Mouse (Mus musculus) hindbrain, embryonic 11.5 days (tissue): ENCODE results near the gene Plppr1. TPM values are rescaled to one million over a fixed set of nuclear protein-coding genes. Genes with fewer than 3 reads are reported as not detected.

Source experiments
- ATAC-seq: fragments of 200-750 bp; cut with Nextera tagmentation; 2 replicates; pipeline ENCODE4 v1.8.0; 2017; ENCODE audit warnings: mild to moderate bottlenecking, moderate TSS enrichment, moderate library complexity; ENCODE audit not compliant: low FRiP score
- DNase-seq: peaks from one replicate; pipeline ENCODE4 v3.0.0-alpha.2; 2015; ENCODE audit warnings: low spot score
- H3K27ac ChIP-seq: fragments of 300-500 bp; sonication (generic); 2 replicates; pipeline ENCODE4 v1.5.1; 2014; ENCODE audit warnings: mild to moderate bottlenecking, low read depth, low read length
- H3K27me3 ChIP-seq: fragments of 300-500 bp; sonication (generic); 2 replicates; pipeline ENCODE4 v1.6.1; 2014; ENCODE audit warnings: mild to moderate bottlenecking, low read length, moderate library complexity, mixed read lengths; ENCODE audit not compliant: control insufficient read depth, insufficient read depth
- H3K36me3 ChIP-seq: fragments of 300-500 bp; sonication (generic); 2 replicates; pipeline ENCODE4 v1.6.1; 2014; ENCODE audit warnings: mild to moderate bottlenecking, low read length, moderate library complexity, mixed read lengths; ENCODE audit not compliant: control insufficient read depth, insufficient read depth
- H3K4me1 ChIP-seq: fragments of 300-500 bp; sonication (generic); replicated peaks from 2 replicates; pipeline ENCODE4 v1.6.1; 2014; ENCODE audit warnings: low read length, mixed read lengths; ENCODE audit not compliant: control insufficient read depth, insufficient read depth
- H3K4me2 ChIP-seq: fragments of 300-500 bp; sonication (generic); replicated peaks from 2 replicates; pipeline ENCODE4 v1.6.1; 2014; ENCODE audit warnings: mild to moderate bottlenecking, low read depth, low read length
- H3K4me3 ChIP-seq: fragments of 300-500 bp; sonication (generic); 2 replicates; pipeline ENCODE4 v1.5.1; 2014; ENCODE audit warnings: low read depth, low read length
- H3K9ac ChIP-seq: fragments of 300-500 bp; sonication (generic); 2 replicates; pipeline ENCODE4 v1.6.1; 2014; ENCODE audit warnings: low read depth, low read length
- H3K9me3 ChIP-seq: fragments of 300-500 bp; sonication (generic); 2 replicates; pipeline ENCODE4 v1.6.1; 2016; ENCODE audit warnings: low read length; ENCODE audit not compliant: control insufficient read depth
- WGBS: fragments of 180-500 bp; shearing (Covaris S2); extraction: QIAGEN DNeasy Blood & Tissue Kit; methylation state at CpG from one replicate; pipeline ENCODE4 v1.1.7; 2014; 5-methylcytosine and 5-hydroxymethylcytosine counted together
- polyA plus RNA-seq: library from polyadenylated mRNA; unstranded; fragments of >200 nt; fragmentation: Nextera tagmentation; extraction: Ambion mirVana; gene quantifications from 2 replicates; pipeline ENCODE4 v1.2.1, GENCODE M21; 2014

The Plppr1 gene
- polyA plus RNA-seq, 1 experiment from 2014 or later = 19.2 TPM

- no peaks in the 10 kb centered on the region for H3K4me1 ChIP-seq
- no peak overlapping the region for H3K9ac ChIP-seq
- no peak for ATAC-seq
- no peaks in the 10 kb centered on the region for H3K36me3 ChIP-seq
- H3K4me3 ChIP-seq = no peak overlapping the region
- WGBS = 83% methylated on average over 1 of the region's 1 CpGs
- H3K27me3 ChIP-seq = no peaks in the 10 kb centered on the region
- H3K9me3 ChIP-seq = no peaks in the 10 kb centered on the region
- no peak overlapping the region for H3K27ac ChIP-seq
- no peak for DNase-seq
- no peak overlapping the region for H3K4me2 ChIP-seq
Observed at GRCm38 (mm10) chr4:49225021-49225420, 165.9 kb downstream of the Plppr1 start.

DNA sequence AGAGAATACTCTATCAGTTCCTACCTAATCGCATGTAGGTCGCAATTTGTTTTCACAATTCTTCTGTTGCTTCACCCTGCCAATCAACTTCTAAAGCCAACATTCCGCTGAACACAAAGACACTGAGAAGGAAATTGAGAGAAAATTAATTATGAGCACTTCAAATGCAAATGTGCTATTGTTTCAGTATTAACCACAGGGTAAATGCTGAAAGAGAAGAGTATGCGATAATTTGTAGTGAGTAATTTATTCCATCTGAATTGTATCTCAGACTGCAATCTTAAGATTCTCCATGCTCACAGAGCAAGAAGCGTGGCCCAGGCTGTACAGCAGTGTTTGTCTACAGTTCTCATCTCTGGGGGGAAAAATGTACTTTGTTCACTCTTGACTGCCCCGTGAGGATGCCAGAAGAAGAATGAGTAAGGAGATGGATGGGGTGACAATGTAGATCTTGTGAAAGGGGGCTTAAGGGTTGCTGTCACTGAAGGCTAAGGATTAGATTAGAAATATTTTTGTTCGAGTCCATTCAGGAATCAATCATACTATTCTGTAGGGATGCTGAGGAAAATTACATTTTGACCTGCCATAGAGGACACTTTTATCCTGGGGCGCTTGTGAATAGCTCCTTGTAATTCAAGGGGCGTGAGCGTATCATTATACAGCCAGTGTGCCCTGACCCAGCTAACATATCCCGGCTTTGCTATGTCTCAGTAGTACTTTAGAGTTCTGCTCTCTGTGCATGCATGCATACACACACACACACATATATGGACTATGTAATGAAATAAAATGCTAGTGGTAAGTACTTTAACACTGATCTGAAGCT, 173.3 kb downstream of the Plppr1 start:
- no peak overlapping the region for H3K27ac ChIP-seq
- peak; percentile 83 for ATAC-seq

DNA sequence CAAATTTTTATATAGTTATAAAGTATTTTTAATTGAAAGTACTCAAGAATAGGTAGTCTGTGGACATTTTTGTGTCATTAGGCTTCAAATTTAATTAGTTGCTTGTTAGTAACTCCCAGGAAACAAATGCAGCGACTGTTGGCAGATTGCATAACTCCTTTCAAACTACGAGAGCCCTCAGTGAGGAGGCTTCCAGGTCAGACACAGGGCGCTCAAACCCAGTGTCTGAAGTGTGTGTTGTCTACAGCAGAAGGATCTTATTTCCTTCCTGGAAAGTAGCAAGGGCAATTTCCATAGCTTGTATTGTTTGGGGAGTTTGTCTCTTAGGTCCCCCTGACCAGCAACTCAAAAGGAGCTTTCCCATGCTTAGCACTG, 173.9 kb downstream of the Plppr1 start:
- Histone ChIP-seq H3K27ac (no peak overlapping the region), H3K4me2 (no peak overlapping the region), H3K4me1 (no peaks in the 10 kb centered on the region), H3K9me3 (no peaks in the 10 kb centered on the region), H3K9ac (no peak overlapping the region), H3K4me3 (no peak overlapping the region), H3K27me3 (no peaks in the 10 kb centered on the region; the same call in 1 of the 2 replicates), H3K36me3 (no peaks in the 10 kb centered on the region)
- ATAC-seq (0 out of 2 replicates have a peak, but pooled peaks have one; percentile 36), DNase-seq (no peak)
- 36% methylated on average over 3 of the region's 3 CpGs for WGBS

More for the DNA sequence above, 173.3 kb downstream of the Plppr1 start:
- Histone ChIP-seq H3K4me2 (no peak overlapping the region), H3K27me3 (no peaks in the 10 kb centered on the region; the same call in 1 of the 2 replicates), H3K4me3 (no peak overlapping the region), H3K36me3 (no peaks in the 10 kb centered on the region), H3K9ac (no peak overlapping the region), H3K4me1 (no peaks in the 10 kb centered on the region), H3K9me3 (no peaks in the 10 kb centered on the region)
- WGBS = 42% methylated on average over 11 of the region's 11 CpGs
- peak; percentile 35 for DNase-seq

DNA sequence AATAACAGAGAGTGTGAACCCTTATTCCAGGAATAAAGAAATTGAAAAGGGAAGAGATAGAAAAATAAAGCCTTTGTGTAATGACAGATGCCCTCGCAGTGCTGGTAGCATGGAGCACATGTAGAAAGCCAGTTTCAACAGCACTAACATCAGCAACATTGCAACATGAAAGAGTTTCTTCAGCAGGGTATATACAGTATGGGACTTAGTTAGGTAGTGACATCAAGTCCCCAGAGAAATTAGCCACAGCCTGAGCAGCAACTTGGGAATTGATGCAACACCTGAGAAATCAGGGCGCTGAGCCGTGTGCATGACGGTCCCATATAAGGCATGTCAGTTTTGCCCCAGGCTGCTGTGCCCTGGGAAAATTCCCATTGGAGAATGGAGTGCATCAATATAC, 179.0 kb downstream of the Plppr1 start:
- no peak overlapping the region for H3K9ac ChIP-seq
- ATAC-seq (no peak), DNase-seq (no peak)
- H3K4me2 ChIP-seq = no peak overlapping the region
- H3K27ac ChIP-seq = no peak overlapping the region
- no peaks in the 10 kb centered on the region; the same call in 1 of the 2 replicates for H3K27me3 ChIP-seq
- no peak overlapping the region for H3K4me3 ChIP-seq
- 94% methylated on average over 4 of the region's 4 CpGs for WGBS
- no peaks in the 10 kb centered on the region for H3K36me3 ChIP-seq
- no peaks in the 10 kb centered on the region for H3K4me1 ChIP-seq
- H3K9me3 ChIP-seq = no peaks in the 10 kb centered on the region

DNA sequence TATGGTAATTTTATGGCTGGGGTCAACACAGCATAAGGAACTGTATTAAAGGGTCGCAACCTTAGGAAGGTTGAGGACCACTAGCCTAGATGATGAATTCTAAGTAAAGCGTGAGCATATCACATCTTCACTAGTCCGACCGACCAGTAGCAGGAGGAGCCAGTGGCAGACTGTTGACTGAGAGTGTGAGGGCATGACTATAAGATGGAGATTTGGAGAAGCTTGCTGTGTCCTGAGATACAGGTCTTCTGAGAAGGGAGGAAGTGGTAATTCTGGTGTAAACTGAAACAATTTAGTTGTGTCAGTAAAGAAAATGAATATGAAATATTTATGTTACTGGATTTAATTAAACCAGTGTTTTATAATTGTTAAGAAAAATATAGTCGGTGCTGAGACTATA, 180.4 kb downstream of the Plppr1 start:
- WGBS = 91% methylated on average over 5 of the region's 5 CpGs
- ATAC-seq = no peak
- no peak for DNase-seq

GRCm38 (mm10) chr4:49244791-49245190, 185.7 kb downstream of the Plppr1 start:
- no peak overlapping the region for H3K4me2 ChIP-seq
- H3K9ac ChIP-seq = no peak overlapping the region
- H3K27me3 ChIP-seq = no peaks in the 10 kb centered on the region
- H3K4me1 ChIP-seq = no peaks in the 10 kb centered on the region
- ATAC-seq = no peak
- no peak overlapping the region for H3K4me3 ChIP-seq
- no peak for DNase-seq
- no peak overlapping the region for H3K27ac ChIP-seq
- no peaks in the 10 kb centered on the region for H3K9me3 ChIP-seq
- no peaks in the 10 kb centered on the region for H3K36me3 ChIP-seq
- WGBS = 77% methylated on average over 5 of the region's 5 CpGs

More for the DNA sequence above, 180.4 kb downstream of the Plppr1 start:
- Histone ChIP-seq H3K4me2 (no peak overlapping the region), H3K4me3 (no peak overlapping the region), H3K9ac (no peak overlapping the region), H3K9me3 (no peaks in the 10 kb centered on the region), H3K27me3 (no peaks in the 10 kb centered on the region; the same call in 1 of the 2 replicates), H3K27ac (no peak overlapping the region), H3K4me1 (no peaks in the 10 kb centered on the region), H3K36me3 (no peaks in the 10 kb centered on the region)

DNA sequence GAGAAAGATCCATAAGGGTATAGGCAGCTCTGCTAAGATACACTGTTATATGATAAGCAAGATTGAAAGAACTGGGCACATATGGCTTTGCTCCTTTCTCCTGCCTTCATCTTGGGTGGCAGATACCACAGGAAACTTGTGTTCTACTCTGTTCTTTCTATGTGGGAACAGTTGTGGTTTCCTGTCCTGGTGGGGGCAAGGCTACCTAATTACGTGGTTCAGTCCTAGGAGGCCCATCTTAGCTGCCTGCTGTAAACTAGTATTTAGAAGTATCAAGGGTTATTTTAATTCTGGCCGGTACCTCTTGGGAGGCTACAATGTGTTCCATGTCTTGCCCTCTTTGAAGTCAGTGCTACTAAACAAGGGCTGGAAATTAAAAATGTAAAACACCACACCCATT, 186.2 kb downstream of the Plppr1 start:
- H3K36me3 ChIP-seq = no peaks in the 10 kb centered on the region
- 83% methylated on average over 2 of the region's 2 CpGs for WGBS
- no peaks in the 10 kb centered on the region for H3K9me3 ChIP-seq
- no peak overlapping the region for H3K4me2 ChIP-seq
- no peaks in the 10 kb centered on the region for H3K27me3 ChIP-seq
- no peak for ATAC-seq
- H3K4me3 ChIP-seq = no peak overlapping the region
- H3K9ac ChIP-seq = no peak overlapping the region
- no peak for DNase-seq
- H3K4me1 ChIP-seq = no peaks in the 10 kb centered on the region
- no peak overlapping the region for H3K27ac ChIP-seq

DNA sequence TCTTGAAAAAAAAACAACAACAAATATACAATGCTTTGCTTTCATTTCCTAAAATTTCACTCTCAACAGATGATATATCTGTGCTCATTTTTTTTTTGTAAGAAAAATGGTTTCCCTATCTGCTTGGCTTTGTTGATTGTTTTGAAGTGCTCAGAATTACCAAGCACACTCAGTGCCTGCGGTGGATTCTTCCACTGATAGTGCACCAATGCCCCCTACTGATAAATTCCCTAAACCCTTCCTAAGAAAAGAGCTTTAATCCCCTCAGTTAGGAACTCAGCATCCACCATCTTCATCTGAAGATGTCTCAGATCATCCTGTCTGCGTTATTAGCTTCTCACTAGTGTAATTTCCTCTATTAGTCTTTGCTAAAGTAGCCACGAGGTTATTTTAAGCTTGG, 192.2 kb downstream of the Plppr1 start:
- Histone ChIP-seq H3K4me3 (no peak overlapping the region), H3K9ac (no peak overlapping the region), H3K4me2 (no peak overlapping the region), H3K27ac (no peak overlapping the region), H3K9me3 (no peaks in the 10 kb centered on the region), H3K27me3 (no peaks in the 10 kb centered on the region), H3K4me1 (no peaks in the 10 kb centered on the region), H3K36me3 (no peaks in the 10 kb centered on the region)
- WGBS = 33% methylated on average over 3 of the region's 3 CpGs
- DNase-seq (no peak), ATAC-seq (no peak)

- no peak overlapping the region for H3K4me3 ChIP-seq
- H3K36me3 ChIP-seq = no peaks in the 10 kb centered on the region
- DNase-seq = no peak
- no peaks in the 10 kb centered on the region for H3K9me3 ChIP-seq
- no peak overlapping the region for H3K27ac ChIP-seq
- H3K9ac ChIP-seq = no peak overlapping the region
- H3K27me3 ChIP-seq = no peaks in the 10 kb centered on the region
- H3K4me1 ChIP-seq = no peaks in the 10 kb centered on the region
- ATAC-seq = no peak
- WGBS = 92% methylated on average over 3 of the region's 3 CpGs
- no peak overlapping the region for H3K4me2 ChIP-seq
Observed at GRCm38 (mm10) chr4:49252169-49252568, 193.1 kb downstream of the Plppr1 start.
